Mouse (Mus musculus): ENCODE results near the gene Crybb1. TPM values are rescaled to one million over a fixed set of nuclear protein-coding genes. Genes with fewer than 3 reads are reported as not detected.

Crybb1 gene
- total RNA-seq, 1 experiment from 2014 or later: 2.7 TPM

- no peak for DNase-seq
Observed at GRCm38 (mm10) chr5:112305842-112306241, 50.2 kb downstream of the Crybb1 start.

GRCm38 (mm10) chr5:112313222-112313885 is 57.7 kb downstream of the Crybb1 start:
- DNase-seq: no peak

GRCm38 (mm10) chr5:112316468-112316867 is 60.9 kb downstream of the Crybb1 start:
- no peak for DNase-seq

GRCm38 (mm10) chr5:112317328-112317727 is 61.7 kb downstream of the Crybb1 start:
- no peak for DNase-seq

Other genes with a start within 250 kb of the Crybb1 start
- gene Cryba4, start 3.3 kb upstream of the Crybb1 start, total RNA-seq (2021): 14.8 and 16.5 TPM in 2 replicates
- 144 and 210 TPM in 2 replicates for gene Tpst2, start 20.9 kb downstream of the Crybb1 start, total RNA-seq (2021)
- gene Tfip11, start 70.5 kb downstream of the Crybb1 start, total RNA-seq (2021): 33.3 and 38.6 TPM in 2 replicates
- gene Srrd, start 87.2 kb downstream of the Crybb1 start, total RNA-seq (2021): 22.4 and 29.1 TPM in 2 replicates
- gene Hps4, start 87.3 kb downstream of the Crybb1 start, total RNA-seq (2021): 32.8 and 36.7 TPM in 2 replicates
- 0.36 TPM in 1 of 2 replicates, not detected in the other for gene Gm6583, start 100.2 kb downstream of the Crybb1 start, total RNA-seq (2021)
- 1.4 and 2.5 TPM in 2 replicates for gene Asphd2, start 139.1 kb downstream of the Crybb1 start, total RNA-seq (2021)
- gene Gm6588, start 193.6 kb downstream of the Crybb1 start, total RNA-seq (2021): not detected in 2 replicates

Measured in adrenal gland, postnatal 25 days (tissue).